Mouse (Mus musculus): ENCODE results near the gene Itgam.
"Not testable (repeated sequence)": the region's sequence is repeated elsewhere in the genome, so short reads cannot be mapped to it uniquely, and the experiment has no call there.

Itgam gene

GRCm38 (mm10) chr7:128062456-128062855 lies at the start of gene Itgam, which contains the start of gene Gm49368:
Itgam (plus strand) TSS chr7:128062640.
Gm49368 (plus strand) TSS chr7:128062683.
- no peak for DNase-seq

- no peak for DNase-seq
Measured at GRCm38 (mm10) chr7:128013116-128013515, 49.3 kb upstream of the Itgam start.

- DNase-seq: not testable (repeated sequence)
Measured at GRCm38 (mm10) chr7:128016134-128016533, 46.3 kb upstream of the Itgam start.

- no peak for DNase-seq
Measured at GRCm38 (mm10) chr7:128016650-128017049, 45.8 kb upstream of the Itgam start.

GRCm38 (mm10) chr7:128018275-128018674 lies 44.2 kb upstream of the Itgam start:
- DNase-seq: no peak

GRCm38 (mm10) chr7:128019187-128019586 lies 43.3 kb upstream of the Itgam start:
- no peak for DNase-seq

- peak; percentile 15 for DNase-seq
Measured at GRCm38 (mm10) chr7:128022974-128023373, 39.5 kb upstream of the Itgam start.

GRCm38 (mm10) chr7:128023565-128023964 lies 38.9 kb upstream of the Itgam start:
- no peak for DNase-seq

- no peak for DNase-seq
Measured at GRCm38 (mm10) chr7:128024364-128024763, 38.1 kb upstream of the Itgam start.

GRCm38 (mm10) chr7:128024932-128025331 lies 37.5 kb upstream of the Itgam start:
- DNase-seq: no peak

GRCm38 (mm10) chr7:128025381-128025780 lies 37.1 kb upstream of the Itgam start:
- no peak for DNase-seq

- DNase-seq: peak; percentile 50
Measured at GRCm38 (mm10) chr7:128031403-128031976, 30.9 kb upstream of the Itgam start.

GRCm38 (mm10) chr7:128032290-128032988 lies 30.0 kb upstream of the Itgam start:
- DNase-seq: no peak

GRCm38 (mm10) chr7:128032989-128033293 lies 29.5 kb upstream of the Itgam start:
- DNase-seq: no peak

GRCm38 (mm10) chr7:128033616-128034015 lies 28.8 kb upstream of the Itgam start:
- no peak for DNase-seq

- DNase-seq: not testable (repeated sequence)
Measured at GRCm38 (mm10) chr7:128042161-128042820, 20.1 kb upstream of the Itgam start.

- DNase-seq: no peak
Measured at GRCm38 (mm10) chr7:128044142-128044785, 18.2 kb upstream of the Itgam start.

- no peak for DNase-seq
Measured at GRCm38 (mm10) chr7:128045640-128046039, 16.8 kb upstream of the Itgam start.

- DNase-seq: no peak
Measured at GRCm38 (mm10) chr7:128048819-128049218, 13.6 kb upstream of the Itgam start.

GRCm38 (mm10) chr7:128049254-128049653 lies 13.2 kb upstream of the Itgam start:
- no peak for DNase-seq

GRCm38 (mm10) chr7:128050739-128051138 lies 11.7 kb upstream of the Itgam start:
- no peak for DNase-seq

GRCm38 (mm10) chr7:128053061-128053460 lies 9.4 kb upstream of the Itgam start:
- DNase-seq: no peak

GRCm38 (mm10) chr7:128056917-128057444 lies 5.5 kb upstream of the Itgam start:
- no peak for DNase-seq
